Mouse (Mus musculus) adrenal gland, adult 8-10 months (tissue): ENCODE measurements around the gene Mospd3. TPM values are rescaled to one million over a fixed set of nuclear protein-coding genes. Genes with fewer than 3 reads are reported as not detected.

Experiments used
- DNase-seq: peaks from one replicate; pipeline ENCODE4 v3.0.0; 2022
- total RNA-seq, 4 experiments: library from RNA; stranded (reverse); gene quantifications; 2 replicates each; pipeline ENCODE4 v1.2.4; 2022

The Mospd3 gene
- 10 to 100 TPM; 42.2 to 65.0 (median 52.4) TPM for total RNA-seq

DNA sequence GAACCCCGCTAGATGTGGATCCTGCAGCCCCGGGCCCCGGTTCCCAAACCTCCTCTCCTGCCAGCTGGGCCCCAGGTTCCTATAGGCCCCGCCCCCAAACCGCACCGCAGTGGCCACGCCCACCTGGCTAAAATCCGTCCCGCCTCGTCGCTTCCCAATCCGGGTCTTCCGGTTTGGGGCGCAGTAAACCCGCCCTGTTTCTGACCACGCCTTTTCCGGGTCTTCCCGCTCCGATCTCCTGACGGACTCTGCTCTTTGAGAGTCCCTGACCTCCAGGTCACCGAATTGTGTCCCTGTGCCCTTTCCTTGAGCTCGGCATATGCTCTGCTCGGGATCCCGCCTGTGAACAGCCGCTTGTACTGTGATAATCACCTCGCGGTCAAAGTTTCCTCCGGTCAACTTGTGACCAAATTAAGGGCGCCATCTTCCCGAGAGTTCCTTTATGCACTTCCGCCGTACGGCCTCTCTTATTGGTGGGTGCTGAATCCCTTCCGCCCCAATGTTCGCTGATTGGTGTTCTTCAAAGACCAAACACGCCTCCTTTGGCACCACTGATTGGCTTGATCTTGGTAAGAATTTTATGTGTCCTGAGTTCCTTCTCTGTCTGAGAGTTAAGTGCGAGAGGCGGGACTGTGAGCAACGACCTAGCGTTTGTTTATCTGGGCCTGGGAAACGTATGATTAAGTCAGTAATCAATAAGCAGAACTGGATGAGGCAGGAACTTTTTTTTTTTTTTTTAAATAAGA lies at the start of gene Mospd3:
Gene Mospd3, minus strand, starts transcription at position 440 of the 746 bp plus-strand sequence.
- DNase-seq = peak; percentile 94

DNA sequence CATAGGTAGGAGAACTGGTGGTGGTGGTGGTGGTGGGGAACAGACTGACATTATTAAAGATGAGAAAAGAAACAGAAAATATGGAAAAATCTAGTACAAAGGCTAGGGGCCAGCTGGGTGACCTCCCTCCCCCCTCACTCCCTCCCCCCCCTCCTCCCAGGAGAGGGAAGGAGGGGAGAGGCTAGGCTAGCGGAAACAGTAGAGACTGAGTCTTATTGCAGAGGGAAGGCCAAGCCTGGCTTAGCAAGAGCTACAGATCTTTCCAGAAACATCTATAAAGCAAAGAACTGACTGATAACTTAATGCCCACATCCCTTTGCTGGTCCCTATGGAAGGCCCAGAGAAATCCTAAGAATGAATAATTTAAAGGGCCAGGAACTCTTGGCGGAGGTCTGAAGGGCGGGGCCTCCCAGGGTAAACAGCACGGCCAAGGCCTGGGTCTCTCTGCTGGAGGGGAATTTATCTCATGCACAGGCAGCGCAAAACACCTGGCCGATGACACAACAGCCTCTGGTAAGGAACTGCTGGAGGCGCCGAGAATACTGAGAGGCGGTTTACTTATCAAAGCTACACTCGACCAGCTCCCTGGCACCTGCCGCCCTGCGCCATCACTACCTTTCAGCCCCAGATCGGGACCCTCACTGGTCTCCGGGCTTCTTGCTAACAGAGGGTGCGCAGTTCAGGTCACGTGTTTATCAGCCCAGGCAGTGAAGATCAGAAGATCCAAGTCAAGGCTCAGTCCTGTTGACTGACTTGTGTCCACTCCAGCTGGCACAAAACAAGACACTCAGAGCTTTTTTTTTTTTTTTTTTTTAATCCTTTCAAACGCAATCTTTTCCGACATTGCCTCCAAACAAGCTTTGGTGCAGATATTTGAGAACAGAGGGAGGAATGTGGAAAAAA lies 49.1 kb upstream of the Mospd3 start:
- DNase-seq = no peak

GRCm38 (mm10) chr5:137649251-137649650 lies 48.4 kb upstream of the Mospd3 start:
- DNase-seq = no peak

GRCm38 (mm10) chr5:137647827-137648601 lies 47.2 kb upstream of the Mospd3 start:
- no peak for DNase-seq

GRCm38 (mm10) chr5:137645652-137646091 lies 44.8 kb upstream of the Mospd3 start, which contains the start of gene Irs3:
Gene Irs3, minus strand, starts transcription at chr5:137645714.
- DNase-seq = no peak

DNA sequence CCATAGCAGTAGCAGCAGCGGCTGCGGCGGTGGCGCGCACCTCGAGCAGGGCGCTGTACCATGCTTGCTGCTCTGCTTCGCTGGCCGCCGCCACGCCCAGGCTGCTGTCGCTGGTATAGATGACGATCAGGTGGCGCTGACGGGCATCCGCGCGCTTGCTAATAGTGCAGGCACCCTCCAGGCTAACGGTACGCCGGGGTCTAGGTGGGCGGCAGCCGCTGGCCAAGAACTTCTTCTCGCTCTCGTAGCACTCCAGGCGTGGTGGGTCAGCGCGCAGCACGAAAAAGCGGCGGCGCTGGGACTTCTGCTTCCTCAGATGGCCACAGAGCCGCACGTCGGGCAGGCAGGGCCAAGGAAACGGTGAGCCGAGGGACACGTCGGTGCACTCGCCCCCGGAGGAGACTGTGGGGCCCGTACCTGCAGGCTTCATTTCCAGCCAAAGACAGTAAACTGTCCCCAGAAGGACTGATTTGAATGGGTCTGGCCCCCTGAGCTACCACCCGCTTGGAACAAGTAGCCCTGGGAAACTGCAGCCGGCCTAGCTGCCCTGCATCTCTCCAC lies 44.3 kb upstream of the Mospd3 start:
- DNase-seq = no peak

GRCm38 (mm10) chr5:137644484-137644883 lies 43.6 kb upstream of the Mospd3 start:
- DNase-seq = no peak

GRCm38 (mm10) chr5:137642886-137643285 lies 42.0 kb upstream of the Mospd3 start:
- no peak for DNase-seq

DNA sequence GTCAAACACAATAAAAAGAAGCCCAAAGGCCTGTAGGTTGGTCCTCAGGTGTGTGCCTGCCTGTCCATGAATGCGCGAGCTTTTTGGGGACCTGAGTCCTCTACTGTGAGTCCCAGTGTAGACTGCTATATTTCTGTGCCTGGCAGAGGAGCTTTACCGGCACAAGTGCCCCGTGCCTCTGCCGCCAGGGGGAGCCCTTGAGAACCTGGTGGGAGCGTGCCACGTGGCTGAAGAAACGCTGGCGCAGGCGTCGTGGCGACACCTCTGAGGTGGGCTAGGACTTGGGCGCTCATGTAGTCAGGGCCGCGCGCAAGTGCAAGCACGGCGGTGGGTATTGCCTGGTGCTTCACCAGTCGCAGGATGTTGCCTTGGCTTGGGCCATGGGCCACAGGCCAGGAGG lies 40.2 kb upstream of the Mospd3 start, which contains the start of gene Sap25:
Gene Sap25, plus strand, starts transcription at position 281 of the 400 bp plus-strand sequence.
- DNase-seq = no peak

DNA sequence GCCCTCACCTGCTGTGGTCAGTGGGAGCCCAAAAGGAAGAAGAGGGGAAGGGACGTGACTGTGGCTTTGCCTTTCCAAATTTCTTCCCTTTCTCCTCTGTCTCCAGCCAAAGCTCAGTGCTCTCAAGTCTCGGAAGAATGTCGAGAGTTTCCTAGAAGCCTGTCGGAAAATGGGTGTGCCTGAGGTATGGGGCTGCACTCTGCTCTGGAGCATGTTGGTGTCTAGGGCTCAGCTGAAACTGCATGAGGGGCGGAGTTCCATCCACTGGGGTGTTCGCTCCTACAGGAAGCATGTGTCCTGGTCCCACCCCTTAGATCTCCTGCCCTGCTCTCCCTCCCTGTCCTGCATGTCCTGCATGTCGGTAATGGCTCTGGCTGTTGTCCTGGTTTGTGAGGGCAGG lies 38.6 kb upstream of the Mospd3 start:
- no peak for DNase-seq

DNA sequence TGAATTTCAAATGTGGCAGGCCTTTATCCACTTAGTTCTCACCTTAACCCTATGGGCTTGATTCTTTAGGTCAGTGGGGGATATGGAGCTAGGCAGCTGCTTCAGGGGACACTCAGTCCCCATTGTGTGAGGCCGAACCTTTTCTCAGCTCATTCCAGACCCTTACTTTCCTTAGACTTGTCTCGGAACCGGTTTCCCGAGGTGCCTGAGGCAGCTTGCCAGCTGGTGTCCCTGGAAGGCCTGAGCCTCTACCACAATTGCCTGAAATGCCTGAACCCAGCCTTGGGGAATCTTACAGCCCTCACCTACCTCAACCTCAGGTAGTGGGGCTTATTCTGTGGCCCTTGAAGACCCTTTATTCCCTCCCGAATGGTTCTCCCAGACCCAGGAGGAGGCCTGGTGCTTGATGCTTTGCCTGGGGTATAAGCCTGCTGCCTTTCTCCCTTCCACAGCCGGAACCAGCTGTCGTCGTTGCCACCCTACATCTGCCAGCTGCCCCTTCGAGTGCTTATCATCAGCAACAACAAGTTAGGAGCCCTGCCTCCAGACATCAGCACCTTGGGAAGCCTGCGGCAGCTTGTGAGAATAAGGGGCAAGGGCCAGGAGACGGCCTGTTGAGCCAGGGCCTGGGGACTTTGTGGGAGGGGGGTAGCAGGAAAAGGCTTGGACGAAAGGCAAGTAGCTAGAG lies 32.7 kb upstream of the Mospd3 start:
- DNase-seq = no peak

- no peak for DNase-seq
Observed at GRCm38 (mm10) chr5:137631591-137631990, 30.7 kb upstream of the Mospd3 start.

DNA sequence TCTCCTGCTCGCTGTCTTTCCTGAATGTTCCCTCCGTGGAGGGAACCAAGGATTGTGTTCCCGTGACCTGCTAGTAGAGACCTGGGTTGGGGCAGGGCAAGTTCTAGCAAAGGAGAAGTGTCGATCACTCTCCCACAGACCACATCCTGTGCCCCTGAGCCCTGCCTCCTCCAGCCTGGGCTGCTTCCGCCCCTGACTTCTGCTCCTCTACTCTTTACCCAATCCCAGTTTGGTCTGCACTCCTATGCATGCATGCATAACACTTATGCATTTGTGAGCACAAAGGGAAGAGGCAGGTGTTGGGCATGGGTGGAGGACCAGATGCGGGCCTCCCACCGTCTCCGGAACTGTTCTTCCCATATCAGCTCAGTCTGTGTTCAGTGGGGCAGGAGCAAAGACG lies 30.3 kb upstream of the Mospd3 start:
- no peak for DNase-seq

DNA sequence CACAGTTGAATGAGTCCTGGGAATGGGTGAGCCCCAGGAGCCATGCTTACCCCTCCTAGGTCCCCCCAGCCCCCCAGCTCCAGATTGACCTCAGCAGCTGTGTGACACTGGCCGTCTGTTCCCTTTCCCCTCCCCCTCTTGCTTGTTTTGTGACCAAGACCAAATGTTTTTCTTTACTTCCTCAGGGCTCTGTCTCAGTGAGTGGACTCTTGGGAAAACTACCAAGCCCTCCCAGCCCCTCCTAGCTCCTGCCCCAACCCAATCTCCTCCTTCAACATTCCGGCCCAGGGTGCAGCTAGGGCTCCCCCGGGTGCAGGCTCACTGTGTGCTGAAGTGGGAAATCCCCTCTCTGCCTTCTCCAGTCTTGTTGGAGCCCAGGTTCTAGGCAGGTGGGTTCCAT lies 29.7 kb upstream of the Mospd3 start:
- no peak for DNase-seq

GRCm38 (mm10) chr5:137629906-137630545 lies 29.2 kb upstream of the Mospd3 start:
- no peak for DNase-seq

- no peak for DNase-seq
Observed at GRCm38 (mm10) chr5:137629306-137629721, 28.5 kb upstream of the Mospd3 start.

DNA sequence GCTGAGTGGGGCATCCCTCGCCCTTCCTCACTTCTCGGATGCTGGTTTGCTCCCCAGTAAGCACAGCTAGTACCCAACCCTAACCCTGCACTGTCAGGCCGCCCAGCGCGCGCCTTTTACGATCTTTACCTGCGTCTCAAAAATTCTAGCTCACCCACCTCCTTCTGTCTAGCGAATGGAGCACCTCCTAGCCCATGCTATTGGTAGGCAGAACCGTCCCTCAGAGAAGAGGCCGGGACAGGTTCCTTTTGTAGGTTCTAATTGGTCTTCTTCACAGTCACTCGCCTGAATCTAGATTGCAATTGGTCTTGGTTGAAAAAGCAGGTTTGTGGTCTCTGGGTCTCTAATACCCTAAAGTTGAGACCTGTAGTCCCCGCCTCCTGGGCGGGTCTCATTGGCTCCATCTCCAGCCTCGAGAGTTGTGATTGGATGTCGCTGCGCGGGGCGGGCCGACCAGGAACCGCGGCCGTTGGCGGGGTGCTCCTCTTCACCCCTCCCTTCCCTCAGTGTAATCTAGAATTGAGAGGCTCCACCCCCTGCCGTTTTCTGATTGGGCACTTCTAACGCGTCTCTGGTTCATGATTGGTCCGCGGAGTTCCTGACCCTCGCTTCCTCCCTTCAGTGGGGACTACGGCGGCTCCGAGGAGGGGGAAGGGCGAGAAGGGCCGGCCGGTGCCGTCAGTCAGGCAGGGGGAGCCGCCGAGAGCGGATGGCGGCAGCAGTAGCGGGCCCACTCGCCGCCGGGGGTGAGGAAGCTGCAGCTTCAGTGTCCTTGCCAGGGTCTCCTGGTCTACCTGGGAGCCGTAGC lies 27.8 kb upstream of the Mospd3 start, which contains the start of the genes Fbxo24, Lrch4 and Gm20605:
Gene Fbxo24, minus strand, starts transcription at position 505 of the 808 bp plus-strand sequence.
Gene Lrch4, plus strand, starts transcription at position 624 of the 808 bp plus-strand sequence.
Gene Gm20605, plus strand, starts transcription at position 678 of the 808 bp plus-strand sequence.
- DNase-seq = peak; percentile 100

DNA sequence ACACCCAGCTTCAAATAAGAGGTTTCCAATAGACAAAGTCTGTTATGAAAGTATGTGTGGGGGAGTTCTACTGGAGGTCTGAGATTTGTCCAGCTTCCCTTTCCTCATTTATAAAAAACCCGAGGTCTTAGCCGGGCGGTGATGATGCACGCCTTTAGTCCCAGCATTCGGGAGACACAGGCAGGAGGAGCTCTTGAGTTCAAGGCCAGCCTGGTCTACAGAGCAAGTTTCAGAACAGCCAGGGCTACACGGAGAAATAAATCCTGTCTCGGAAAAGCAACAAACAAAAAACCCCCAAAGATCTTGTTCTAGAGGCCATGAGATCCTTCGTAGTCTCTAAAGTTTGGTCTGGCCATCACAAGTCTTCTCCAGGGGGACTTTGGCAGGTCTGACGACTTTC lies 27.1 kb upstream of the Mospd3 start:
- peak; percentile 63 for DNase-seq

DNA sequence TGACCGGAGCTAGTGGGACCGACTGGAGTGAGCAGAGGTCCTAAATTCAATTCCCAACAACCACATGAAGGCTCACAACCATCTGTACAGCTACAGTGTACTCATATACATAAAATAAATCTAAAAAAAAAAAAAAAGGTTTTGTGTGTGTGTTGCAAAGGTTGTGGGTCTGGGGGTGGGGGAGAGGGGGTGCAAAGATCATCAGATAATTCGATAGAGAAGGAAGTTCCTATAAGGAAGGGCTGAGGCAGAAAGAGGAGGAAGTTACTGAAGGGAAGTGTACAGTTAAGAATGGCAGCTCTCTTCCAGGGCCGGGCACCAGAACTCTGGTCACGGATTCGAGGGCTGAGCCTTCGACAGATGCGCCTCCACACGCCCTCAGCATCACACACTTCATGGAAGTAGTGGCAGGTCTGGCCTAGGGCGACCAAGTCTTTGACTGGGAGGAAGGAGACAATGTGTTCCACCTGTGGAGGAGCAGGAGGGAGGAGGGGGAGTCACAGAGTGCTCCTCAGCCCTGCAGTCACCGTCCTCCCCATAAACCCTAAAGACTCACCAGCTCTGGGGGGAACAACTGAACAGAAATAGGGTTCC lies 23.2 kb upstream of the Mospd3 start:
- DNase-seq = no peak
